Mouse (Mus musculus): ENCODE measurements around the gene Mrps18c. TPM values are rescaled to one million over a fixed set of nuclear protein-coding genes. Genes with fewer than 3 reads are reported as not detected.

Gene Mrps18c
- polyA plus RNA-seq, 1 experiment from 2014 or later, result 167 TPM

DNA sequence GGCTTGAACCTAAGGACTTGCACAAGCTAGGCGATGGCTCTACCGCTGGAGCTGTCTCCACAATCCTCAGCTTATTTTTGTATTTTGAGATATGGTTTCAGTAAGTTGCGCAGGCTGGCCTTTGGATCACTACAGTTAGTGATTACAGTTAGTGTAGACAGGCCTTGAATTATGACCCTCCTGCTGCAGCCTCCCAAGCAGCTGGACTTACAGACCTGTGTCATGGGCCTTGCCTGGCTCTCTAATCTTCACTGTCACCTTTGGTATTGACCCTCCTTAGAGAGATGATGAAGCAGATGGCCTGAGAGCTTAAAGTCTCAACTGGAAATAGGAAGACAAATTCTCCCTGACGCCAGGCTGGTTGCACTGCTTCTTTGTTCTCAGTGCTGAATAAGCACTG is 55.5 kb downstream of the Mrps18c start:
- Histone ChIP-seq H3K27ac (ENCODE audit: low read depth, low read length) (no peak overlapping the region), H3K36me3 (ENCODE audit: control insufficient read depth, insufficient read depth, low read length) (no peaks in the 10 kb centered on the region), H3K9ac (ENCODE audit: low read depth, low read length) (no peak overlapping the region), H3K4me1 (replicated peaks; ENCODE audit: control insufficient read depth, insufficient read depth, low read length) (no peaks in the 10 kb centered on the region), H3K27me3 (ENCODE audit: control insufficient read depth, insufficient read depth, low read length) (no peaks in the 10 kb centered on the region), H3K4me3 (ENCODE audit: low read depth, low read length) (no peak overlapping the region), H3K4me2 (replicated peaks; ENCODE audit: low read depth, low read length) (no peak overlapping the region), H3K9me3 (ENCODE audit: control insufficient read depth, low read length) (no peaks in the 10 kb centered on the region)
- ATAC-seq (ENCODE audit: low FRiP score) (no peak), DNase-seq (ENCODE audit: low spot score) (no peak)
- WGBS, result 87% methylated on average over 4 of the region's 4 CpGs

Other genes with a start within 250 kb of the Mrps18c start
- 3.0 and 3.9 TPM in 2 replicates for gene Plac8, start 226.4 kb upstream of the Mrps18c start, polyA plus RNA-seq (2014; fragmentation: Nextera tagmentation; extraction: Ambion mirVana)
- gene Coq2, start 123.5 kb upstream of the Mrps18c start, polyA plus RNA-seq (2014; fragmentation: Nextera tagmentation; extraction: Ambion mirVana), result 48.4 and 55.5 TPM in 2 replicates
- 1.6 and 2.4 TPM in 2 replicates for gene Hpse, start 78.9 kb upstream of the Mrps18c start, polyA plus RNA-seq (2014; fragmentation: Nextera tagmentation; extraction: Ambion mirVana)
- 18.2 and 24.8 TPM in 2 replicates for gene Helq, start within 50 bp of the Mrps18c start, polyA plus RNA-seq (2014; fragmentation: Nextera tagmentation; extraction: Ambion mirVana)
- gene Abraxas1, start 22.3 kb downstream of the Mrps18c start, polyA plus RNA-seq (2014; fragmentation: Nextera tagmentation; extraction: Ambion mirVana), result 22.7 and 25.1 TPM in 2 replicates
- gene Gpat3, start 47.1 kb downstream of the Mrps18c start, polyA plus RNA-seq (2014; fragmentation: Nextera tagmentation; extraction: Ambion mirVana), result 0.33 and 0.62 TPM in 2 replicates

All from hindbrain, embryonic 11.5 days (tissue).